Mouse (Mus musculus): Measurements from ENCODE around the gene Acss1.

Acss1 gene

GRCm38 (mm10) chr2:150643166-150643565 lies 25.1 kb downstream of the Acss1 start:
- in situ Hi-C loops (cut with MboI, MseI): no loop called here

- in situ Hi-C loops (cut with MboI, MseI): no loop called here
Observed at GRCm38 (mm10) chr2:150638370-150638733, 29.9 kb downstream of the Acss1 start.

DNA sequence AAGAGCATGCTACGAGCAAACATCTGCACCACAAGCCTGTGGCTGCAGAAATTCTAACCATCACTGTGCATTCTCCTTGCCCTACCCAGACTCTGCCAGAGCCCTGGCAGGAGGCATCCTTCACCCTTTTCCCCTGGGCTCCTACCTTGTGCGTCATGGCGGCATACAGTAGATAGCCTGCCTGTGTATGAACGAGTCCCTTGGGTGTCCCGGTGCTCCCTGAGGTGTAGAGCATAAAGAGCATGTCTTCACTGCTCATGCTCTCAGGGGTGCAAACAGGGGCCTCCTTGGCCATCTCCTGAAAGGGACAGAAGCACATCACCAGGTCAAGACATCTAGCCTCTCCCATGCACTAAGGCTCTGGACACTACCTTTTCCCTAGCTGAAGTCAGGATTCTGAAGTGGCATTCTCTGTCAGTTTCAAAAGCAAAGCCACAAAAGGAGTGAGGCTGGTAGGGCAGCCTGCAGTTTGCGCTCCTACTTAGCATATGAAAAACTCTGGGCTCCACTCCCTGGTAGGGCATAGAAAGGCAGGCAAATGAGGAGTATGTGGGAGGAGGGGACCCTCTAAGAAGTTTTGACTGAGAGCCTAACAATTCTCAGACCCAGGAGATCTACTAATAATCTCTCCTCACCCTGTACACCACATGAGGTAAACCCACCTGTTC lies 30.5 kb downstream of the Acss1 start:
- in situ Hi-C loops (cut with MboI, MseI): no loop called here

GRCm38 (mm10) chr2:150635877-150636446 lies 32.3 kb downstream of the Acss1 start:
- in situ Hi-C loops (cut with MboI, MseI): no loop called here

DNA sequence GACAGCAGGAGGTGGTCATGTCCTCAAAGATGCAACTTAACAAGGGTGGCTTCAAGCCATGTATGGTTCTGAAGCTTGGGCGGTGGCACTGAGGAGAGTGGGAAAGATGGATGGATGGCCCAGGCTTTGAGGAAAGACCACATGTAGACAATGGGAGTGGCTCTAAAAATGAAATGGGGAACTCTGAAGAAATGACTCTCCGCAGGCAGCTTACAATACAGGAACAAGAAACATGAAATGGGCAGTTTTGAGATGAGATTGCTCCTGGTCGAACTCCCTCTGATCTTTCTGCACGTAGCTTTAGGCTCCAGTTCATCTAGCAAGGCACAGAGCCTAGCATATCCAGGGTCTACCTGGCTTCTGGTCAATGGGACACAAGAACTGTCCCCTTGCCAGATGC lies 39.0 kb downstream of the Acss1 start:
- in situ Hi-C loops (cut with MboI, MseI): no loop called here

- in situ Hi-C loops (cut with MboI, MseI): no loop called here
Observed at GRCm38 (mm10) chr2:150627140-150627539, 41.2 kb downstream of the Acss1 start.

- in situ Hi-C loops (cut with MboI, MseI): no loop called here
Observed at GRCm38 (mm10) chr2:150624926-150625325, 43.4 kb downstream of the Acss1 start.

- in situ Hi-C loops (cut with MboI, MseI): no loop called here
Observed at GRCm38 (mm10) chr2:150623957-150624356, 44.3 kb downstream of the Acss1 start.

GRCm38 (mm10) chr2:150621698-150622097 lies 46.6 kb downstream of the Acss1 start:
- in situ Hi-C loops (cut with MboI, MseI): no loop called here

DNA sequence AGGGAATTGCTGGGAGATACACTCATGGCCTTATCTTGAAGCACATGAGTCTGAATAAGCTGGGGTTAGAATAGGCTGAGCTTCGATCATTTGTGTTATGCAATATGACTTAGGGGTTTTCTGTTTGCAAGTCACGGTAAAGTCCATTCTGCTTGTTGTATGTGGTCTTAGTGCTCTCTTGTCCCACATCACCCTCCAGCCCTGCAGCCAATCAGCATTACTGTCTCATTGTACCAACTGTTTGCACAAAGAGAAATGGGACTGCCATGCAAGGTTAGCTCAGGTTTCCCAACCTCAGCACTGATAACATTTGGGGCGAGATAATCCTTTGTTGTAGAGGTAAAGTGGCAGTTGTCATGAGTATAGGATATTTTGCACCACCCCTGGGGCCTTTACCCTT lies 58.2 kb downstream of the Acss1 start:
- in situ Hi-C loops (cut with MboI, MseI): loop anchor here (5.0 kb wide), 1 partner anchor 62 kb away; no protein-coding TSS in a partner anchor

DNA sequence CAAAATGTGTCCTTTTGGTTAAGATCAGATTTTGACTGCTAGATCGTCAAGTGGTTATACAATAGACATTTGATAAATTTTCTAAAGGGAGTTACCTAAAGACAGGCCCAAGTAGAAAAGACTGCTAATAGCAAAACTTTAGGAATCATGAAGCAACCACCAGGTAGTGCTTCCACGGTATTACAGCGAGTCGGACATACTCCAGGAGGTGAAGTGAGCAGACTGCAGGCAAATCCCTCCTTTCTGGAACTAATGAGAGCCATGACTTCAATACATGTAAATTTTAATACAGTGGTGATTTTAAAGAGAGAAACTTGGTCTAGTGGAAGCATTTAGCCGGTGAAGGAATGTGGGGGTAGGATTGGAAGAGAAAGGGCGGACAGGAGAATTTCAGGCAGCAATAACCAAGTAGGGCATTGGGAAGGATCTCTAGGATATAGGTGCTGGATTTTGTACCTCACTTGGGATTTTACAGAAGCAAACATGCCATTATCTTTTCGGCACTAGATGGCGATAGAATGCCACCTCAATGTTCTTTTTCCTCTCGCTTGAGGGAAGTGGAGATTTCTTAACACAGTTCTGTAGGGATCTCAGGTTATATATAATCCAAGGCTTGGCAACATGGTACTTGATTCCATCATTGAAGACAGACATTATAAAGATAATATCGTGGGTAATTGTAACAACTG lies 59.3 kb downstream of the Acss1 start:
- in situ Hi-C loops (cut with MboI, MseI): loop anchor here (5.0 kb wide), 1 partner anchor 37 kb away; the partner anchor contains the start of gene Cst7

DNA sequence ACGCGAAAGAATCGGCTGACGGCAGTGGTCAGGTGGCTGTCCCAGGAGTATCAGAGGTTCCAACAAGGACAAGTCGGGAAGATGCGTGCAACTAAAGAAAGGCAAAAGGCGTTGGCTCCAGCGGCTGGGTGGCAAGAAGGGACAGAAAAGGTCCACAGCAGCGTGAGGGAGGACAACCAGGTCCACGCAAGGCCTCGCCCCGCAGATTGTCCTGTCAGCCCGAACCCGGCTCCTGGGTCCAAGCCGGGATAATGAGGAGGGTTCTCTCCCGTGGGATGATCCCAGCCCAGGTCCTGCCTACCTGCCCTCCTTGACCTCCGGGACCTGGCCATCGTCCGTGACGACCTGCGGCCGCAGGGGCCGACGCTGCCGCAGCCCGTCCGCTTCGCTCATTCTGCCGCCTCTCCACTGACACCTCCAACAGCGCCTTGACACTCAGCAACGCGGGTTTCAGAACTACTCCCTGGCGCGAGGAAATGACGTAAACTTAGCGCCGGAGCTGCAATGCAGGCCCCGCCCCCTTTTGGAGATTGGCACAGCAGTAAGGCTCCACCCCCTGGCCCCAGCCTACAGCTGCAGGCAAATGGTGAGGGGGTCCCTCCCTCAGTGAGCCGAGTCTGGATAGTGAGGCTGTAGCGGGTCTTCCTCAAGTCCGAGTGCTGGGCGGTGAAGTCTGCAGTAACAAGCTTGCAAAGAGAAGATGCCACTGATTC lies 60.1 kb downstream of the Acss1 start, which contains the start of gene Apmap:
Gene Apmap (minus strand): TSS at position 481 of the 713 bp plus-strand sequence.
- in situ Hi-C loops (cut with MboI, MseI): loop anchor here (5.0 kb wide), 1 partner anchor 36 kb away; the partner anchor contains the start of gene Cst7

- in situ Hi-C loops (cut with MboI, MseI): loop anchor here (5.0 kb wide), 1 partner anchor 35 kb away; the partner anchor contains the start of gene Cst7
Observed at GRCm38 (mm10) chr2:150607086-150607485, 61.2 kb downstream of the Acss1 start.

GRCm38 (mm10) chr2:150604802-150605201 lies 63.5 kb downstream of the Acss1 start:
- in situ Hi-C loops (cut with MboI, MseI): loop anchor here (5.0 kb wide), 1 partner anchor 33 kb away; the partner anchor contains the start of gene Cst7

DNA sequence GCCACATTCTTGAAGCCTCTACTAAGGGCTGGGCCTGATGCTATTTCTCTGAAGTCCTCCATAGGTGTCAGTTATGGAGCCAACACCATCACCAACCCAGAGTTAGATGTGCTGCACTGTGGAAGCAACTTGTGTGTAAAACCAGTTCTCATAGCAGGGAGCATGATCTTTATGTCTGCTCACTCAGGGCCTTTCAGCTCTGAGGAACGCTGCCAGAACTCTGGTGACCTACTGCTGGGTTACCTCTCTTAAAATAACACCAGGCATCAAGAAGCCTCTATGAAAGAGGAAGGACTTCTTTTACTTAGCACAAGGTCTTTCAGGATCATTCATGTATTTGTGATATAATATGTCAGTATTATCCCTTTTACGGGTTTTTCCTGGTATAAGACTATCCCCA lies 66.1 kb downstream of the Acss1 start:
- in situ Hi-C loops (cut with MboI, MseI): no loop called here

DNA sequence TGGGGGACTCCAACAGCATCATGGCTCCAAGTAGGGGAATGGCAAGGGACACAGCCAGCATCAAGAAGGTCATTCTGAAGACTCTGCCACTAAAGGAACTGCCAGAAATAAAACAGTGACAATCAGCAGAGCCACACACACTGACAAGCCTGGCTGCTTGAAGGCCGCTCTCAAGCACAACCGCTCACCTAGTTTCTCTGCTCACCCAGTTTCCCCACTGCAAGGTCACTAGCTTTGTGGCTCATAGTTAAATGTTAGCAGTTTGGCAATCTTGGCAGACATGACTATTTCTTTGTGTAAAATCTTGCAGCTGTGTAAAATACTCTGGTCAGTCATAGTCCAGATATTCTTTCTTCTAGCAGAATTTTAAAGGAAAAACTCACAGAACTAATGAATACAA lies 68.0 kb downstream of the Acss1 start:
- in situ Hi-C loops (cut with MboI, MseI): no loop called here

- in situ Hi-C loops (cut with MboI, MseI): no loop called here
Observed at GRCm38 (mm10) chr2:150595411-150596190, 72.7 kb downstream of the Acss1 start.

- in situ Hi-C loops (cut with MboI, MseI): no loop called here
Observed at GRCm38 (mm10) chr2:150589076-150589475, 79.2 kb downstream of the Acss1 start.

DNA sequence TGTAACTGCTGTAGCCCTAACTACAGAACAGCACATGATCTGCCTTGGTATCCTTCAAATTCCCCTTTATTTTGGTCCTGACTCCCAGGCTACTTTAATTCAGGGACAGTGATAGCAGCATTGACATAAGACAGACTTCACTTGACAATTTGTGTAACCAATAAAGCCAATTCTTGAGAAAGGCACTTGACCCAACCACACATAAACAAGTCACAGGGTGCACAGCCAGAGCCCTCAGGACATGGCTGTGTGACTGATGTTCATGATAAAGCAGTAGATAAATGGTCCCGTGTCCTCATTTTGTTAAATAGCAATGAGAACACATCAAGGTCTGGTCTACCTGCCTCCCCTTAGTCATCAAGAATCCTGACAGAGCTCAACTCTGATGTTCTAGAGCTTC lies 88.7 kb downstream of the Acss1 start:
- in situ Hi-C loops (cut with MboI, MseI): no loop called here

DNA sequence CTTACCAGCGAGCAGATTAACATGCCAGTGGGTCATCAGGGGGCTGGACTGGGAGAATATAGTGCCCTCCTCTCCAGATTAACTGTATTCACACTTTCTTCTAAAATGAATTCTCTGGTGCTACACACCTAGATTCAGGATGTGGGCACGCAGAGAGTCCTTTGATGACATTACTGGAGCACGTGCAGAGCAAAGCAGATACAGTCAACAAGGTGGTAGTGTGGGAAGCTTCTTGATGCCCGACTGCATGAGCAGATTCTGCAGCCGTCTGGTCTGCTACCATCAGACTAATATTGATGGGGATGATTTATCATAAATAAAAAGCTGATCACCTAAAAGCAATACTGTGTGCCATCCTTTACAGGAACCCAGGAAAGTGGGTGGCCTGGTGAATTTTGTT lies 89.7 kb downstream of the Acss1 start:
- in situ Hi-C loops (cut with MboI, MseI): no loop called here

DNA sequence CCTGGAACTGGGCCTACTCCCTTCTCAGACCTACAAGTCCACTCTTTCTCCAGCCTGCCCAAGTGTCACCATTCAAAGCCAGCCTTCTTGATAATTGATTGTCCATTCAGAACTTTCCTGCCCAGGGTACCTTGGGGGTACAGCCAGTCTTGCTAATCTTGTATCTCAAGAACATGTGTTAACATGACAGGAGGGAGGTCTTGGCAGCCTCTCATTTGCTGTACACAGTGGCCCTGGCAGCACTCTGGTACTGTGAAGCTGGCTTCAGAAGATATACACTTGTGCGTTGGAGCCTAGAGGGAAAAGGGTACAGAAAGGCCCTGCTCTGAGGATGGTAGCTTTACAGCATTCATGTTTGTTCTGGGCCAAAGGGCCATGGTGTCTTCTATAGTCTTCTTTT lies 92.0 kb downstream of the Acss1 start:
- in situ Hi-C loops (cut with MboI, MseI): no loop called here

Data from T-helper 2 cell (primary cell).